Mouse (Mus musculus) frontal cortex, postnatal 25 days (tissue): Measurements from ENCODE around the gene Pabpc1l.
"Not testable (repeated sequence)": the region's sequence is repeated elsewhere in the genome, so short reads cannot be mapped to it uniquely, and the experiment has no call there.

Experiments used
- DNase-seq, 2 experiments: peaks; one replicate each; pipeline ENCODE4 v3.0.0; 2022; ENCODE audit warnings: low spot score in 2 of 2

The Pabpc1l gene

GRCm38 (mm10) chr2:164038407-164039028, 13.3 kb downstream of the Pabpc1l start:
- DNase-seq: no peak

- no peak for DNase-seq
Measured at GRCm38 (mm10) chr2:164040949-164041348, 15.7 kb downstream of the Pabpc1l start.

GRCm38 (mm10) chr2:164041523-164041922, 16.3 kb downstream of the Pabpc1l start:
- DNase-seq: no peak

- no peak for DNase-seq
Measured at GRCm38 (mm10) chr2:164047197-164047690, 22.0 kb downstream of the Pabpc1l start.

- no peak for DNase-seq
Measured at GRCm38 (mm10) chr2:164053767-164054166, 28.5 kb downstream of the Pabpc1l start.

GRCm38 (mm10) chr2:164054671-164055070, 29.4 kb downstream of the Pabpc1l start:
- no peak for DNase-seq

- DNase-seq: no peak
Measured at GRCm38 (mm10) chr2:164059634-164060235, 34.5 kb downstream of the Pabpc1l start.

- DNase-seq: peak in 1 of 2 experiments; percentile 28
Measured at GRCm38 (mm10) chr2:164070142-164070764, 45.0 kb downstream of the Pabpc1l start, which contains the start of gene Stk4. Stk4 (plus strand) TSS chr2:164070322.

- peak; percentile 74 to 77 for DNase-seq
Measured at GRCm38 (mm10) chr2:164070765-164071436, 45.7 kb downstream of the Pabpc1l start, which contains the start of gene Tomm34. Tomm34 (minus strand) TSS chr2:164071169.

- DNase-seq: not testable (repeated sequence)
Measured at GRCm38 (mm10) chr2:164071437-164071820, 46.2 kb downstream of the Pabpc1l start.

- DNase-seq: no peak
Measured at GRCm38 (mm10) chr2:164072109-164072508, 46.9 kb downstream of the Pabpc1l start.

GRCm38 (mm10) chr2:164073120-164073519, 47.9 kb downstream of the Pabpc1l start:
- no peak for DNase-seq

GRCm38 (mm10) chr2:164073918-164074578, 48.8 kb downstream of the Pabpc1l start:
- peak; percentile 97 to 98 for DNase-seq

- DNase-seq: no peak
Measured at GRCm38 (mm10) chr2:164075088-164075487, 49.8 kb downstream of the Pabpc1l start.

GRCm38 (mm10) chr2:164076874-164077425, 51.7 kb downstream of the Pabpc1l start:
- DNase-seq: no peak

- no peak for DNase-seq
Measured at GRCm38 (mm10) chr2:164077875-164078274, 52.6 kb downstream of the Pabpc1l start.

- DNase-seq: no peak
Measured at GRCm38 (mm10) chr2:164079488-164079887, 54.2 kb downstream of the Pabpc1l start.

GRCm38 (mm10) chr2:164081577-164081976, 56.3 kb downstream of the Pabpc1l start:
- DNase-seq: no peak

GRCm38 (mm10) chr2:164082175-164082574, 56.9 kb downstream of the Pabpc1l start:
- no peak for DNase-seq

- no peak for DNase-seq
Measured at GRCm38 (mm10) chr2:164083609-164084341, 58.5 kb downstream of the Pabpc1l start.

- DNase-seq: no peak
Measured at GRCm38 (mm10) chr2:164084342-164084700, 59.1 kb downstream of the Pabpc1l start.
